Mouse (Mus musculus) erythroid progenitor cell, adult 5-6 weeks (primary cell): ENCODE data around the gene Cldn15. TPM values are rescaled to one million over a fixed set of nuclear protein-coding genes. Genes with fewer than 3 reads are reported as not detected.
"Not testable (repeated sequence)": the region's sequence is repeated elsewhere in the genome, so short reads cannot be mapped to it uniquely, and the experiment has no call there.

Experiments used
- ATAC-seq: replicated peaks from 2 replicates; pipeline ENCODE4 v1.8.0; 2016; ENCODE audit warnings: moderate number of reproducible peaks, mild to moderate bottlenecking, moderate TSS enrichment, inconsistent platforms; ENCODE audit not compliant: poor library complexity, low FRiP score, severe bottlenecking
- total RNA-seq, 2 experiments: library from RNA; stranded (forward) in 1 of 2; stranded (reverse) in 1 of 2; fragments of 150-400 nt in 1 of 2; fragments of 186-747, 209-891 nt in 1 of 2; gene quantifications; 2 replicates each; pipeline versions ENCODE4 v1.2.3 to v1.2.4; 2015 to 2017; ENCODE audit warnings: low replicate concordance in 2 of 2

Gene Cldn15
- total RNA-seq (2015; ENCODE audit: low replicate concordance) = 8.3 and 13.0 TPM in 2 replicates
- total RNA-seq (2017; ENCODE audit: low replicate concordance) = 4.2 and 4.5 TPM in 2 replicates

DNA sequence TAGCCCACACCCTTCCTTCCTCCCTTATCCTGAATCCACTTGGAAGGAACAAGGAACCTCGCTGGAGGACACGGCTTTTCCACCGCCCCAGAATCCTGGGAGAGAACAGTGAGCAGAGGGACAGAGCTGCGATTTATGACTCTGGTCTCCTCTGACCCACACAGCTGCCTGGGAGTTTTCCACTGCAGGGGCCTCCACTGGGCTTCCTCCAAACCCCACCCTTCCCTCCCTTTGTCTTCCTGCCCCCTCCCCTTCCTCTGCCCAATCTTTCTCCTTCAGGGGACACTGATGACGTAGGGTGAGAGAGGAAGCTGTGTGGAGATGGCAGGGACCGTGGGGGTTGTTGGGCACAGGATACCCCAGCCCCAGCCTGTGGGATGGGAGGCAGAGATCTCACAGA is at the start of gene Cldn15:
TSS of gene Cldn15 (plus strand) at position 286 of the 400 bp plus-strand sequence.
- ATAC-seq = no peak

DNA sequence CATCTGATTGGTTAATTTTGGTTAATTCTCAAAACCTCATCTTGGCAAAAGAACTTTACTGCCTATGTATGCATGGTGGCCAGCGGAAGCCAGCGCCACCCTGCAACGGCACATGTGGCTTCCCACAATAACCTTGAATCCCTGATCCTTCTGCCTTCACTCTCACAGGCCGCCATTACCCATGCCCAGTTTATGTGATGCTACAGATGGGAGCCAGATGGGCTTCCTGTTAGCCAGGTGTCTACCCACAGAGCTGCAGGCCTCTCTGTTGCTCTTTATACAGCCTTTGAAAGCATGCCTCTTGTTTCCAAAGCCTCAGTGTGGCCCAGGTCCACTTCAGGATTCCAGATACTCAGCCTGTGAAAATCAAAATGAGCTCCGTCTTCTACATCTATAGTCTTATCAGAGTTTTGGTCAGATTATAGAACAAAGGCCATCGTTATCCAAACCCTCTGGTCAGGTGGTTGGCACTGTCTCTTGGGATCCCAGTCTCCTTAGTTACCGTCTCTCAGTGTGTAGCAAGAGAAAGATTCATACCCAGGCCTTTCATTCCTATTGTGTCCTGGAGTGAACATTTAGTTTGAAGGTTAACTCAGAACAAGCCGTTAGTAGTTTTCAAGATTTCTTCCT is 48.7 kb upstream of the Cldn15 start:
- no peak for ATAC-seq

DNA sequence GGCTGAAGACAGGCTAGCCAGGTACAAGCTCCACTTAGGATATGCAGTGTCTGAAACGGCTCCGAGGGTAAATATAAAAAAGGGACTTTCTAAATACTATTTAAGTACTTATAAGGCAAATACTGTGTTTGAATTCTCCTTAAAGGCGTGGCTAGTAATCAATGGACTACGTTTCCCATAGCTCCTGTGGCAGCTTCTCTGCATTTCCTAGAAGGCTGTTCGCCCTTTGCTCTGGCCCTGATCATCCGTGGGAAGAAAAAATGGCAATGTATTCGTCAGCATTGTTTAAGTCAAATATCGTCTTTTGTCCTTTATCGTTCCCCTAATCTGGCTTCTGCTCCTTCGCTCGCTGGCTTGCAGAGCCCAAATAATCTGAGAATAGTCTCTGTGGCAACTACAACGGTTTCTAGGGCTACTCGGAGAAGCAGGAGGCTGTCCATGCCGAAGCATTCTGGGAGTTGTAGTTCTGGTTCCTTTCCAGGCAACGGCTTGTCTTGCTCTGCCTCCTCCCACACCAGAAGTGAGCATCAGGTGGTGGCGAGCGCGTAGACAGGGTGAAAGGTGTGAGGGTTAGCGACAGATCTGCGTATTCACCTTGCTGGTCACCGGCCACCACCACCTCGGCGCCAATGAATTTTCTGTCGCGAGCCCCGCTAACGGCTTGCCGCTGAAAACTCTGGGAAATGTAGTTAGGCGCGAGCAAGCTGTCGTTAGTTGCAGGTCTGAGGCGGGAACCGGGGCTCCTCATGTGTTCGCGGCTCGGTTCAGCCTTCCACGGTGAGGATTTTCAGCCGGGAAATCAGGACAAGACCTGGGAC is 47.6 kb upstream of the Cldn15 start:
- ATAC-seq = peak; percentile 97

GRCm38 (mm10) chr5:136919546-136920301 is 46.7 kb upstream of the Cldn15 start:
- no peak for ATAC-seq

DNA sequence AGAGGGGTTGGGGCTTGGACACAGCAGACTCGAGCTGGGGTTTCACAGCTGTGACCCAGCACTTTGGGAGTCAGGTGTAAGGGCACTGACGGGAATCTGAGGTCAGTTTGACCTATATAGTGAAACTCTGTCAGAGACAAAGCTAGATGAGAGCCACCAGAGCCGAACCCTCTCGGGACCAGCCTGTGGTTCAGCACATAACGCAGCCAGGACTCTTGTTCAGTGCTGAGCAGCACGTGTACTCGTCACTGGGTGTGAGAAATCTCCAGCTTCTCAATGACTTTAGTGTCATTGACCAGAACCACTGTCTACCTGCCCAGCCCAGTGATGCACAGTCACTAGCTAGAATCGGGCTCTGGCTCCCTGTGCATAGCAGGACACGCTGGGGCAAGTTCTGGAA is 43.6 kb upstream of the Cldn15 start:
- ATAC-seq = no peak

- no peak for ATAC-seq
Observed at GRCm38 (mm10) chr5:136923751-136924478, 42.5 kb upstream of the Cldn15 start.

- peak; percentile 79 for ATAC-seq
Observed at GRCm38 (mm10) chr5:136929073-136929472, 37.3 kb upstream of the Cldn15 start.

- ATAC-seq = no peak
Observed at GRCm38 (mm10) chr5:136931896-136932295, 34.5 kb upstream of the Cldn15 start.

- no peak for ATAC-seq
Observed at GRCm38 (mm10) chr5:136932956-136933355, 33.5 kb upstream of the Cldn15 start.

DNA sequence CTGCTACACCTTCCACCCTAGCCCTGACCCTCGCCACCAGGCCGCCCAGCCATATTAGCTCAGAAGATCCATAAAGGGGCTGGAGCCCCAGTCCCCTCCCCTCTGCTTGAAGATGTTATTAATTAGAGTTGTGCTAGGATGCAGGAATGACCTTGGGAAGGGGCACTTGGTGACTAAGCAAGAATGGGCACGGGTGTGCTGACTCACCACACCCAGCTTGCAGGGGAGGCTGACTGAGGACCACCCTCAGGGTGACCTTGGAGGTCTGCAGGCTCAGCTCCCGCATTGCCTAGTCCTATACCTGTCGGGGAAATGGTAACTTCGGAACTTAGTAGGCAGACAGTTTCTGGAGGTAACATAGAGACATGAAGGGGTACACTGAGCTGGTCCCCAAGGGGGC is 32.5 kb upstream of the Cldn15 start:
- no peak for ATAC-seq

GRCm38 (mm10) chr5:136935905-136936695 is 30.3 kb upstream of the Cldn15 start:
- no peak for ATAC-seq

GRCm38 (mm10) chr5:136936750-136937149 is 29.7 kb upstream of the Cldn15 start:
- ATAC-seq = no peak

DNA sequence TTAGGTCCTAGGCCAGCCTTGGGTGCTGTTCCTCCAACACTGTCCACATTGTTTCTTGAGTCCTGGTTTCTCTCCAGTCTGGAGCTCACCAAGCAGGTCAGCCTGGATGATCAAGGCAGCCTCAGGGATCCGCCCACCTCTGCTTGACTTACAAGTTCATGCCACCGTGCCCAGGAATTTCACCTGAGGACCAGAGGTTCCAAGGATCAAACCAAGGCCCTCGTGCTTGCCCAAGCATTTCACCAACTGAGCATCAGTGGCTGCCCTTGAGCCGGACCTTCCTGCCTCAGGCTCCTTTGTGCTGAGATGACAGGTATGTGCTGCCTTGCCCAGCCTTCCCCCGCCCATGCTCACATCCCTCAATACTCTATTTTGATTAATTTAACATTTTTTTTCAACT is 28.8 kb upstream of the Cldn15 start:
- ATAC-seq = no peak

GRCm38 (mm10) chr5:136939284-136939683 is 27.1 kb upstream of the Cldn15 start:
- ATAC-seq = no peak

- ATAC-seq = not testable (repeated sequence)
Observed at GRCm38 (mm10) chr5:136940029-136940428, 26.4 kb upstream of the Cldn15 start.

DNA sequence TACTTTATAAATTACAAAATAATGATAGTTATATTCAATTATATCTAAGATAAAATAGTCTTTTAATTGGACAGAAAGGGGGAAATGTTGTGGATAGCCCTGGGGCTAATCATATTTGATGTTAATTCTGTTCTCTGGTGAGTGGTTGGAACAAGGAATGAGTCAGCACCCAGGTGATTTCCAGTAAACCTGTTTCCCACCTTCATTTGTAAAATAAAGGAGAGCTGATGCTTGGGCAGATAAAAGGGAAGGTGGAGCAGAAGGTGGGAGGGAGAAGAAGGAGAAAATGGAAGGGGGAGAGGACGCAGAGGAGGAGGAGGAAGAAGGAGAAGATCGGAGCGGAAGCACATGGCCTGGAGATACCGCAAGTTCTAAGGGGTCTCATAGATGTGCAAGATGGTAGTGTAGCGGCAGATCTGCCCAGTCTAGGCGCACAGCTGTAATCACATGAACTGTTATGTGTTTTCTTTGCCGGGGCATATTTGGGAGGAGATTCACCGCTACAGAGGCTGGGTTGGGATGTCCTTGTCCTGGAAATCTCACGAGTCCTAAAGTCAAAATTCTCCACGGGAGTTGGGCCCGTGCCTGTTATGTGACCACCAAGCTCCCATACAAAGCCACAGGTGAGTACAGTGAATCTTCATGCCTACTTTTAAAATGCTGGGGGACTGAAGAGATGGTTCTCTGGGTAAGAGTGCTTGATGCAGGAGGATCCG is 25.4 kb upstream of the Cldn15 start:
- no peak for ATAC-seq

GRCm38 (mm10) chr5:136942781-136943180 is 23.6 kb upstream of the Cldn15 start:
- no peak for ATAC-seq

- ATAC-seq = no peak
Observed at GRCm38 (mm10) chr5:136943382-136943781, 23.0 kb upstream of the Cldn15 start.
